Mouse (Mus musculus): Measurements from ENCODE around the gene Cdyl. TPM values are rescaled to one million over a fixed set of nuclear protein-coding genes. Genes with fewer than 3 reads are reported as not detected.
A peak's percentile ranks its signal among the peaks of the same experiment; 100 is the strongest.

Gene Cdyl
- polyA plus RNA-seq, 1 experiment, result 41.1 TPM

GRCm38 (mm10) chr13:35719581-35719980 is 59.9 kb downstream of the Cdyl start:
- Histone ChIP-seq H3K36me3 (ENCODE audit: control insufficient read depth, insufficient read depth, low read length, poor library complexity, severe bottlenecking) (no peaks in the 10 kb centered on the region), H3K4me3 (ENCODE audit: low read depth, low read length) (no peak overlapping the region), H3K4me1 (ENCODE audit: control insufficient read depth, insufficient read depth, low read length) (no peaks in the 10 kb centered on the region), H3K27ac (ENCODE audit: insufficient read depth, low read length) (no peak overlapping the region), H3K27me3 (ENCODE audit: control insufficient read depth, insufficient read depth, low read length, poor library complexity, severe bottlenecking) (no peaks in the 10 kb centered on the region), H3K9me3 (replicated peaks; ENCODE audit: control insufficient read depth, insufficient read depth, low read length, poor library complexity, severe bottlenecking) (no peaks in the 10 kb centered on the region), H3K9ac (ENCODE audit: low read depth, poor library complexity, severe bottlenecking) (no peak overlapping the region)
- no peak for TF ChIP-seq EP300 (IDR thresholded peaks at IDR 0.05; ENCODE audit: insufficient read depth, low read depth, low read length)
- TF ChIP-seq POLR2A (IDR thresholded peaks at IDR 0.05; ENCODE audit: insufficient read depth, low read length), result no peak
- TF ChIP-seq CTCF (IDR thresholded peaks at IDR 0.05; ENCODE audit: low read depth, low read length), result no peak

GRCm38 (mm10) chr13:35723073-35723472 is 63.4 kb downstream of the Cdyl start:
- TF ChIP-seq POLR2A (IDR thresholded peaks at IDR 0.05; ENCODE audit: insufficient read depth, low read length), result no peak
- no peak for TF ChIP-seq CTCF (IDR thresholded peaks at IDR 0.05; ENCODE audit: low read depth, low read length)
- TF ChIP-seq EP300 (IDR thresholded peaks at IDR 0.05; ENCODE audit: insufficient read depth, low read depth, low read length), result no peak
- no peaks in the 10 kb centered on the region for H3K36me3 ChIP-seq (ENCODE audit: control insufficient read depth, insufficient read depth, low read length, poor library complexity, severe bottlenecking)
- no peak overlapping the region for H3K27ac ChIP-seq (ENCODE audit: insufficient read depth, low read length)
- no peaks in the 10 kb centered on the region for H3K9me3 ChIP-seq (replicated peaks; ENCODE audit: control insufficient read depth, insufficient read depth, low read length, poor library complexity, severe bottlenecking)
- H3K9ac ChIP-seq (ENCODE audit: low read depth, poor library complexity, severe bottlenecking), result no peak overlapping the region
- H3K27me3 ChIP-seq (ENCODE audit: control insufficient read depth, insufficient read depth, low read length, poor library complexity, severe bottlenecking), result no peaks in the 10 kb centered on the region
- H3K4me1 ChIP-seq (ENCODE audit: control insufficient read depth, insufficient read depth, low read length), result no peaks in the 10 kb centered on the region
- no peak overlapping the region for H3K4me3 ChIP-seq (ENCODE audit: low read depth, low read length)

- Histone ChIP-seq H3K27me3 (ENCODE audit: control insufficient read depth, insufficient read depth, low read length, poor library complexity, severe bottlenecking) (no peaks in the 10 kb centered on the region), H3K9ac (ENCODE audit: low read depth, poor library complexity, severe bottlenecking) (no peak overlapping the region), H3K9me3 (replicated peaks; ENCODE audit: control insufficient read depth, insufficient read depth, low read length, poor library complexity, severe bottlenecking) (no peaks in the 10 kb centered on the region), H3K27ac (ENCODE audit: insufficient read depth, low read length) (no peak overlapping the region), H3K4me1 (ENCODE audit: control insufficient read depth, insufficient read depth, low read length) (no peaks in the 10 kb centered on the region), H3K4me3 (ENCODE audit: low read depth, low read length) (no peak overlapping the region), H3K36me3 (ENCODE audit: control insufficient read depth, insufficient read depth, low read length, poor library complexity, severe bottlenecking) (no peaks in the 10 kb centered on the region)
- TF ChIP-seq CTCF (IDR thresholded peaks at IDR 0.05; ENCODE audit: low read depth, low read length) (no peak), POLR2A (IDR thresholded peaks at IDR 0.05; ENCODE audit: insufficient read depth, low read length) (no peak), EP300 (IDR thresholded peaks at IDR 0.05; ENCODE audit: insufficient read depth, low read depth, low read length) (no peak)
Observed at GRCm38 (mm10) chr13:35726025-35726424, 66.4 kb downstream of the Cdyl start.

GRCm38 (mm10) chr13:35732131-35732530 is 72.5 kb downstream of the Cdyl start:
- no peaks in the 10 kb centered on the region for H3K36me3 ChIP-seq (ENCODE audit: control insufficient read depth, insufficient read depth, low read length, poor library complexity, severe bottlenecking)
- no peaks in the 10 kb centered on the region; the same call in none of the 2 replicates for H3K9me3 ChIP-seq (replicated peaks; ENCODE audit: control insufficient read depth, insufficient read depth, low read length, poor library complexity, severe bottlenecking)
- H3K4me1 ChIP-seq (ENCODE audit: control insufficient read depth, insufficient read depth, low read length), result peaks cover 2% of the 10 kb centered on the region
- TF ChIP-seq CTCF (IDR thresholded peaks at IDR 0.05; ENCODE audit: low read depth, low read length) (no peak), EP300 (IDR thresholded peaks at IDR 0.05; ENCODE audit: insufficient read depth, low read depth, low read length) (no peak), POLR2A (IDR thresholded peaks at IDR 0.05; ENCODE audit: insufficient read depth, low read length) (no peak)
- no peak overlapping the region for H3K4me3 ChIP-seq (ENCODE audit: low read depth, low read length)
- H3K27ac ChIP-seq (ENCODE audit: insufficient read depth, low read length), result no peak overlapping the region
- H3K9ac ChIP-seq (ENCODE audit: low read depth, poor library complexity, severe bottlenecking), result no peak overlapping the region
- no peaks in the 10 kb centered on the region for H3K27me3 ChIP-seq (ENCODE audit: control insufficient read depth, insufficient read depth, low read length, poor library complexity, severe bottlenecking)

GRCm38 (mm10) chr13:35732891-35733596 is 73.4 kb downstream of the Cdyl start:
- H3K4me1 ChIP-seq (ENCODE audit: control insufficient read depth, insufficient read depth, low read length), result peaks cover 2% of the 10 kb centered on the region
- no peak overlapping the region for H3K4me3 ChIP-seq (ENCODE audit: low read depth, low read length)
- H3K27ac ChIP-seq (ENCODE audit: insufficient read depth, low read length), result no peak overlapping the region
- no peaks in the 10 kb centered on the region for H3K36me3 ChIP-seq (ENCODE audit: control insufficient read depth, insufficient read depth, low read length, poor library complexity, severe bottlenecking)
- no peaks in the 10 kb centered on the region for H3K27me3 ChIP-seq (ENCODE audit: control insufficient read depth, insufficient read depth, low read length, poor library complexity, severe bottlenecking)
- TF ChIP-seq POLR2A (IDR thresholded peaks at IDR 0.05; ENCODE audit: insufficient read depth, low read length), result no peak
- no peak for TF ChIP-seq CTCF (IDR thresholded peaks at IDR 0.05; ENCODE audit: low read depth, low read length)
- TF ChIP-seq EP300 (IDR thresholded peaks at IDR 0.05; ENCODE audit: insufficient read depth, low read depth, low read length), result no peak
- no peaks in the 10 kb centered on the region; the same call in none of the 2 replicates for H3K9me3 ChIP-seq (replicated peaks; ENCODE audit: control insufficient read depth, insufficient read depth, low read length, poor library complexity, severe bottlenecking)
- no peak overlapping the region for H3K9ac ChIP-seq (ENCODE audit: low read depth, poor library complexity, severe bottlenecking)

- Histone ChIP-seq H3K36me3 (ENCODE audit: control insufficient read depth, insufficient read depth, low read length, poor library complexity, severe bottlenecking) (no peaks in the 10 kb centered on the region), H3K27me3 (ENCODE audit: control insufficient read depth, insufficient read depth, low read length, poor library complexity, severe bottlenecking) (no peaks in the 10 kb centered on the region), H3K4me1 (ENCODE audit: control insufficient read depth, insufficient read depth, low read length) (peaks cover 2% of the 10 kb centered on the region), H3K27ac (ENCODE audit: insufficient read depth, low read length) (peak overlapping the region; percentile 95), H3K4me3 (ENCODE audit: low read depth, low read length) (no peak overlapping the region), H3K9ac (ENCODE audit: low read depth, poor library complexity, severe bottlenecking) (0 out of 2 replicates have a peak overlapping the region, but pooled peaks have one; percentile 21), H3K9me3 (replicated peaks; ENCODE audit: control insufficient read depth, insufficient read depth, low read length, poor library complexity, severe bottlenecking) (no peaks in the 10 kb centered on the region; the same call in 1 of the 2 replicates)
- TF ChIP-seq EP300 (IDR thresholded peaks at IDR 0.05; ENCODE audit: insufficient read depth, low read depth, low read length) (no peak), CTCF (IDR thresholded peaks at IDR 0.05; ENCODE audit: low read depth, low read length) (no peak), POLR2A (IDR thresholded peaks at IDR 0.05; ENCODE audit: insufficient read depth, low read length) (no peak)
Observed at GRCm38 (mm10) chr13:35737565-35737964, 77.9 kb downstream of the Cdyl start.

All from ES-Bruce4 (cell line).